Mouse (Mus musculus) hindbrain, embryonic 15.5 days (tissue): ENCODE measurements at regions not wholly inside any gene's neighbourhood (a gene's known extent, or its start where the extent isn't known, plus 50 kb on each side); places are given as distances from the start of the nearest gene placed in this dataset.

Experiments
- ATAC-seq: fragments of 200-750 bp; cut with Nextera tagmentation; 2 replicates; pipeline ENCODE4 v1.8.0; 2017; ENCODE audit warnings: low read depth, moderate number of reproducible peaks, moderate TSS enrichment; ENCODE audit not compliant: low FRiP score
- H3K27ac ChIP-seq: fragments of 300-500 bp; sonication (generic); replicated peaks from 2 replicates; pipeline ENCODE4 v1.5.1; 2015; ENCODE audit warnings: mild to moderate bottlenecking, inconsistent platforms
- H3K27me3 ChIP-seq: fragments of 300-500 bp; sonication (generic); 2 replicates; pipeline ENCODE4 v1.6.1; 2015; ENCODE audit warnings: control low read depth, inconsistent platforms
- H3K36me3 ChIP-seq: fragments of 300-500 bp; sonication (generic); 2 replicates; pipeline ENCODE4 v1.6.1; 2015; ENCODE audit warnings: control low read depth, inconsistent platforms
- H3K4me1 ChIP-seq: fragments of 300-500 bp; sonication (generic); replicated peaks from 2 replicates; pipeline ENCODE4 v1.6.1; 2015; ENCODE audit warnings: control low read depth, inconsistent platforms
- H3K4me2 ChIP-seq: fragments of 300-500 bp; sonication (generic); 2 replicates; pipeline ENCODE4 v1.6.1; 2015; ENCODE audit warnings: moderate library complexity, mild to moderate bottlenecking, inconsistent platforms
- H3K4me3 ChIP-seq: fragments of 300-500 bp; sonication (generic); 2 replicates; pipeline ENCODE4 v1.5.1; 2015; ENCODE audit warnings: mild to moderate bottlenecking, inconsistent platforms
- H3K9ac ChIP-seq: fragments of 300-500 bp; sonication (generic); 2 replicates; pipeline ENCODE4 v1.6.1; 2015; ENCODE audit warnings: inconsistent platforms
- H3K9me3 ChIP-seq: fragments of 300-500 bp; sonication (generic); 2 replicates; pipeline ENCODE4 v1.6.1; 2016; ENCODE audit warnings: control low read depth, inconsistent platforms
- WGBS: fragments of 180-500 bp; shearing (Covaris S2); methylation state at CpG from one replicate; pipeline ENCODE4 v1.1.7; 2015; 5-methylcytosine and 5-hydroxymethylcytosine counted together

GRCm38 (mm10) chr16:73471547-73471946, 940.1 kb downstream of the Robo2 start:
- Histone ChIP-seq H3K9ac (no peak overlapping the region), H3K9me3 (no peaks in the 10 kb centered on the region)
- ATAC-seq = peak; percentile 68

GRCm38 (mm10) chr16:73470535-73470934, 941.1 kb downstream of the Robo2 start:
- no peaks in the 10 kb centered on the region for H3K4me1 ChIP-seq
- no peak overlapping the region for H3K27ac ChIP-seq
- no peaks in the 10 kb centered on the region for H3K9me3 ChIP-seq
- no peak for ATAC-seq
- H3K4me3 ChIP-seq = no peak overlapping the region
- no peak overlapping the region for H3K4me2 ChIP-seq
- no peaks in the 10 kb centered on the region for H3K27me3 ChIP-seq
- no peaks in the 10 kb centered on the region for H3K36me3 ChIP-seq
- 65% methylated on average over 4 of the region's 4 CpGs for WGBS
- H3K9ac ChIP-seq = no peak overlapping the region

More at GRCm38 (mm10) chr16:73471547-73471946, 940.1 kb downstream of the Robo2 start:
- 54% methylated on average over 5 of the region's 5 CpGs for WGBS
- no peak overlapping the region for H3K4me2 ChIP-seq
- H3K36me3 ChIP-seq = no peaks in the 10 kb centered on the region
- H3K27me3 ChIP-seq = no peaks in the 10 kb centered on the region
- no peak overlapping the region for H3K27ac ChIP-seq
- H3K4me3 ChIP-seq = no peak overlapping the region
- H3K4me1 ChIP-seq = no peaks in the 10 kb centered on the region

GRCm38 (mm10) chr16:73466296-73466695, 945.3 kb downstream of the Robo2 start:
- H3K4me3 ChIP-seq = no peak overlapping the region
- 74% methylated on average over 6 of the region's 6 CpGs for WGBS

GRCm38 (mm10) chr16:73462516-73462915, 949.1 kb downstream of the Robo2 start:
- WGBS = 89% methylated on average over 4 of the region's 4 CpGs
- Histone ChIP-seq H3K4me2 (no peak overlapping the region), H3K36me3 (no peaks in the 10 kb centered on the region), H3K9ac (no peak overlapping the region), H3K27me3 (no peaks in the 10 kb centered on the region), H3K4me1 (no peaks in the 10 kb centered on the region), H3K9me3 (no peaks in the 10 kb centered on the region), H3K4me3 (no peak overlapping the region), H3K27ac (no peak overlapping the region)
- ATAC-seq = no peak

More at GRCm38 (mm10) chr16:73466296-73466695, 945.3 kb downstream of the Robo2 start:
- H3K9ac ChIP-seq = no peak overlapping the region
- ATAC-seq = no peak
- no peaks in the 10 kb centered on the region for H3K4me1 ChIP-seq
- H3K9me3 ChIP-seq = no peaks in the 10 kb centered on the region
- H3K27ac ChIP-seq = no peak overlapping the region
- H3K36me3 ChIP-seq = no peaks in the 10 kb centered on the region
- no peak overlapping the region for H3K4me2 ChIP-seq
- H3K27me3 ChIP-seq = no peaks in the 10 kb centered on the region

GRCm38 (mm10) chr16:73450634-73451245, 960.9 kb downstream of the Robo2 start:
- ATAC-seq = no peak
- 80% methylated on average over 3 of the region's 3 CpGs for WGBS

GRCm38 (mm10) chr16:73449836-73450235, 961.8 kb downstream of the Robo2 start:
- Histone ChIP-seq H3K4me2 (no peak overlapping the region), H3K9ac (no peak overlapping the region), H3K27me3 (no peaks in the 10 kb centered on the region), H3K36me3 (no peaks in the 10 kb centered on the region), H3K4me1 (no peaks in the 10 kb centered on the region), H3K27ac (no peak overlapping the region), H3K9me3 (no peaks in the 10 kb centered on the region), H3K4me3 (no peak overlapping the region)
- 85% methylated on average over 7 of the region's 7 CpGs for WGBS
- ATAC-seq = no peak

More at GRCm38 (mm10) chr16:73450634-73451245, 960.9 kb downstream of the Robo2 start:
- Histone ChIP-seq H3K9me3 (no peaks in the 10 kb centered on the region), H3K36me3 (no peaks in the 10 kb centered on the region), H3K27ac (no peak overlapping the region), H3K4me2 (no peak overlapping the region), H3K9ac (no peak overlapping the region), H3K4me3 (no peak overlapping the region), H3K4me1 (no peaks in the 10 kb centered on the region), H3K27me3 (no peaks in the 10 kb centered on the region)

GRCm38 (mm10) chr16:73435726-73436125, 975.9 kb downstream of the Robo2 start:
- H3K4me1 ChIP-seq = no peaks in the 10 kb centered on the region
- H3K36me3 ChIP-seq = no peaks in the 10 kb centered on the region
- no peak overlapping the region for H3K4me2 ChIP-seq
- ATAC-seq = no peak
- 85% methylated on average over 3 of the region's 3 CpGs for WGBS
- H3K9ac ChIP-seq = no peak overlapping the region
- no peaks in the 10 kb centered on the region for H3K9me3 ChIP-seq
- no peaks in the 10 kb centered on the region for H3K27me3 ChIP-seq
- no peak overlapping the region for H3K27ac ChIP-seq
- no peak overlapping the region for H3K4me3 ChIP-seq

GRCm38 (mm10) chr16:73424851-73425250, 986.8 kb downstream of the Robo2 start:
- Histone ChIP-seq H3K27ac (no peak overlapping the region), H3K4me1 (no peaks in the 10 kb centered on the region), H3K9ac (no peak overlapping the region), H3K9me3 (no peaks in the 10 kb centered on the region), H3K27me3 (no peaks in the 10 kb centered on the region), H3K36me3 (no peaks in the 10 kb centered on the region), H3K4me2 (no peak overlapping the region), H3K4me3 (no peak overlapping the region)
- WGBS = 77% methylated on average over 5 of the region's 5 CpGs
- ATAC-seq = no peak

GRCm38 (mm10) chr16:73424311-73424710, 987.3 kb downstream of the Robo2 start:
- ATAC-seq = no peak
- no peak overlapping the region for H3K27ac ChIP-seq
- H3K4me1 ChIP-seq = no peaks in the 10 kb centered on the region
- H3K36me3 ChIP-seq = no peaks in the 10 kb centered on the region
- H3K4me2 ChIP-seq = no peak overlapping the region
- no peaks in the 10 kb centered on the region for H3K27me3 ChIP-seq
- H3K4me3 ChIP-seq = no peak overlapping the region
- 77% methylated on average over 2 of the region's 2 CpGs for WGBS
- H3K9me3 ChIP-seq = no peaks in the 10 kb centered on the region
- no peak overlapping the region for H3K9ac ChIP-seq

GRCm38 (mm10) chr16:73404509-73404908, 1007.1 kb downstream of the Robo2 start:
- no peak for ATAC-seq
- no peak overlapping the region for H3K9ac ChIP-seq
- WGBS = 55% methylated on average over 3 of the region's 3 CpGs
- H3K27ac ChIP-seq = no peak overlapping the region
- no peak overlapping the region for H3K4me3 ChIP-seq
- 0 out of 2 replicates have a peak, but pooled peaks cover 5% of the 10 kb centered on the region for H3K4me1 ChIP-seq
- H3K36me3 ChIP-seq = no peaks in the 10 kb centered on the region
- no peaks in the 10 kb centered on the region for H3K27me3 ChIP-seq
- no peaks in the 10 kb centered on the region for H3K9me3 ChIP-seq
- H3K4me2 ChIP-seq = no peak overlapping the region

- Histone ChIP-seq H3K27ac (no peak overlapping the region), H3K4me2 (no peak overlapping the region), H3K27me3 (no peaks in the 10 kb centered on the region), H3K9me3 (no peaks in the 10 kb centered on the region), H3K4me3 (no peak overlapping the region), H3K36me3 (no peaks in the 10 kb centered on the region), H3K4me1 (0 out of 2 replicates have a peak, but pooled peaks cover 5% of the 10 kb centered on the region), H3K9ac (no peak overlapping the region)
- WGBS = 58% methylated on average over 3 of the region's 3 CpGs
- no peak for ATAC-seq
Observed at GRCm38 (mm10) chr16:73404099-73404498, 1007.5 kb downstream of the Robo2 start.

- Histone ChIP-seq H3K4me1 (no peaks in the 10 kb centered on the region), H3K9me3 (no peaks in the 10 kb centered on the region), H3K9ac (no peak overlapping the region), H3K36me3 (no peaks in the 10 kb centered on the region), H3K4me2 (no peak overlapping the region), H3K27ac (no peak overlapping the region), H3K27me3 (no peaks in the 10 kb centered on the region), H3K4me3 (no peak overlapping the region)
- WGBS = 75% methylated on average over 2 of the region's 2 CpGs
- ATAC-seq = no peak
Observed at GRCm38 (mm10) chr16:73379056-73379455, 1032.6 kb downstream of the Robo2 start.
